Mouse (Mus musculus): ENCODE data around the gene Pmel.

- TF ChIP-seq CTCF (conservative IDR thresholded peaks at IDR 0.05; ENCODE audit: low read length) (no peak), NANOG (IDR thresholded peaks at IDR 0.05; ENCODE audit: borderline replicate concordance, low read length) (no peak), POU5F1 (IDR thresholded peaks at IDR 0.05; ENCODE audit: borderline replicate concordance, low read length) (no peak)
Measured at GRCm38 (mm10) chr10:128656731-128657130, 47.3 kb upstream of the Pmel start.
